ENCODE assay signal across 9 mouse cellular contexts in the genomic region with DNA sequence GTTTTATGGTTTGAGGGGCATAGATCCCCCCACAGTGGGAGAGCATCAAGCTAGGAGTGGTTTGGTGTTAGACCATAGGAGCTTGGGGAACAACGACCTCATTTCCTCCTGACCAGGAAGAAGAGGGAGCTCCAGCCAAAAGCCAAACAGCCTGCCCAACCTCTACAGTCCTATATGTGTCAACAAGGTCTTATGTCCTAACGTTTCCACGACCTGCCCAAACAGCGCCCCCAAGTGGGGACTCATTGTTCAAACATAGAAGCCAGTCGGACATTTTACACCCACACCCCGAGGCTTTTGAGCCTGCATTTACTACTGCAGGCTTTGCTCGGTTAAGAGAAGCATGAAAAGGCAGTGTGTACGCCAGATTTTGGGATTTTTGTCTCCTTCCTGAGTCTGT.
DNase-seq lines count a peak whose midpoint lies in the region; ATAC-seq and TF ChIP-seq lines count a peak whose summit lies in the region.
"Had no signal": no experiment of that assay in that cellular context is flagged by ENCODE, and none has a peak within 500 bp of the region (broad histone marks: within the 10 kb centered on the region; RNA-seq: fewer than 3 reads in every experiment).

No protein-coding gene starts in this region.

- ATAC-seq in limb, embryonic 14.5 days (ENCODE audit: low FRiP score, low read depth), result no peak

- peak; percentile 11 for DNase-seq in gastrocnemius, postnatal 14 days
- DNase-seq in gastrocnemius, adult 8-10 months (ENCODE audit: low spot score in 2 of 2), result no peak
- DNase-seq in right cerebral cortex, postnatal 4 days, result peak; percentile 17
- no peak for DNase-seq in right cerebral cortex, adult 18-20 months
- DNase-seq in limb, embryonic 14.5 days (ENCODE audit: low spot score), result peak; percentile 21
- peak; percentile 14 for DNase-seq in thymus, postnatal 25 days
- no peak for DNase-seq in frontal cortex, adult 2 months (ENCODE audit: extremely low spot score in 1 of 2, low spot score in 1 of 2)
- no peak for DNase-seq in right cerebral cortex, adult 2 months (ENCODE audit: low spot score in 2 of 2)

- no peak overlapping the region for H3K9ac ChIP-seq in limb, embryonic 14.5 days (ENCODE audit: low read depth, low read length, severe bottlenecking)
- H3K9ac ChIP-seq: limb, embryonic 13.5 days had no signal

- no peaks in the 10 kb centered on the region for H3K27me3 ChIP-seq in limb, embryonic 14.5 days (ENCODE audit: control insufficient read depth, insufficient read depth, low read length)
- H3K27me3 ChIP-seq: limb, embryonic 13.5 days had no signal

- no peaks in the 10 kb centered on the region for H3K4me1 ChIP-seq in limb, embryonic 14.5 days (ENCODE audit: control insufficient read depth, insufficient read depth, low read length)
- H3K4me1 ChIP-seq: limb, embryonic 13.5 days had no signal

- WGBS in limb, embryonic 14.5 days, result 43% methylated on average over 8 of the region's 8 CpGs

- no peak for TF ChIP-seq POLR2A in limb, embryonic 14.5 days (IDR thresholded peaks at IDR 0.05; ENCODE audit: borderline replicate concordance, extremely low read depth, insufficient read depth, insufficient read length)

- H3K9me3 ChIP-seq in limb, embryonic 14.5 days (ENCODE audit: control insufficient read depth, low read length), result no peaks in the 10 kb centered on the region

- no peaks in the 10 kb centered on the region for H3K36me3 ChIP-seq in limb, embryonic 14.5 days (ENCODE audit: control insufficient read depth, insufficient read depth, low read length)
- H3K36me3 ChIP-seq: limb, embryonic 13.5 days had no signal

- H3K4me3 ChIP-seq in limb, embryonic 14.5 days (replicated peaks; ENCODE audit: low read length), result no peak overlapping the region
- H3K4me3 ChIP-seq: limb, embryonic 13.5 days had no signal

- intact Hi-C loops in gastrocnemius, postnatal 14 days (cut with DNase I; ENCODE audit: low total_unique reads), result no loop called here

- H3K27ac ChIP-seq in limb, embryonic 14.5 days (replicated peaks; ENCODE audit: low read depth, low read length), result no peak overlapping the region
- H3K27ac ChIP-seq: limb, embryonic 13.5 days had no signal

- H3K4me2 ChIP-seq in limb, embryonic 14.5 days (replicated peaks; ENCODE audit: low read depth, low read length, severe bottlenecking), result no peak overlapping the region
- H3K4me2 ChIP-seq: limb, embryonic 13.5 days had no signal

Comparison
In these comparisons a context has a peak if more than half of its experiments do, and no peak if none do; other contexts are left out.
1. DNase-seq: peak in gastrocnemius, postnatal 14 days (single experiment), right cerebral cortex, postnatal 4 days (single experiment), limb, embryonic 14.5 days (single experiment) and thymus, postnatal 25 days (single experiment); none in gastrocnemius, adult 8-10 months (0 of 2), right cerebral cortex, adult 18-20 months (single experiment), frontal cortex, adult 2 months (0 of 2) and right cerebral cortex, adult 2 months (0 of 2).